In genomic region chr13:47013740-47014139, GRCm38 (mm10) we compare ENCODE assay signal across 7 mouse cellular contexts. TPM values are rescaled to one million over a fixed set of nuclear protein-coding genes. Genes with fewer than 3 reads are reported as not detected.
DNase-seq lines count a peak whose midpoint lies in the region; ATAC-seq and TF ChIP-seq lines count a peak whose summit lies in the region.

No protein-coding gene starts in this region.

- no peak overlapping the region for H3K9ac ChIP-seq in forebrain, embryonic 13.5 days
- no peak overlapping the region for H3K9ac ChIP-seq in limb, embryonic 11.5 days (ENCODE audit: low read length)
- no peak overlapping the region for H3K9ac ChIP-seq in neural tube, embryonic 15.5 days (replicated peaks)

- peak overlapping the region; percentile 97 for H3K4me2 ChIP-seq in forebrain, embryonic 13.5 days
- H3K4me2 ChIP-seq in limb, embryonic 11.5 days (ENCODE audit: low read depth, severe bottlenecking): peak overlapping the region; percentile 91; the same call in 1 of the 2 replicates
- peak overlapping the region; percentile 99 for H3K4me2 ChIP-seq in neural tube, embryonic 15.5 days

- peaks cover 8% of the 10 kb centered on the region for H3K27me3 ChIP-seq in forebrain, embryonic 13.5 days
- no peaks in the 10 kb centered on the region for H3K27me3 ChIP-seq in limb, embryonic 11.5 days (ENCODE audit: control insufficient read depth, insufficient read depth, low read length)
- H3K27me3 ChIP-seq in neural tube, embryonic 15.5 days (replicated peaks): no peaks in the 10 kb centered on the region

- peaks cover 10% of the 10 kb centered on the region for H3K4me1 ChIP-seq in lung, adult 2 months (ENCODE audit: control insufficient read depth, insufficient read depth, low read length)
- H3K4me1 ChIP-seq in forebrain, embryonic 13.5 days: peaks cover 9% of the 10 kb centered on the region
- H3K4me1 ChIP-seq in limb, embryonic 11.5 days (ENCODE audit: control insufficient read depth, insufficient read depth, low read length): 0 out of 2 replicates have a peak, but pooled peaks cover 2% of the 10 kb centered on the region
- peaks cover 17% of the 10 kb centered on the region for H3K4me1 ChIP-seq in neural tube, embryonic 15.5 days

- intact Hi-C loops in left cerebral cortex, postnatal 14 days (cut with DNase I): loop anchor here (2.0 kb wide), 1 partner anchor 85 kb away; the partner anchor contains the start of gene Kif13a

- TF ChIP-seq POLR2A in lung, adult 2 months (IDR thresholded peaks at IDR 0.05; ENCODE audit: borderline replicate concordance, extremely low read depth, low read depth, low read length): no peak

- ATAC-seq in forebrain, embryonic 13.5 days: no peak
- ATAC-seq in limb, embryonic 11.5 days (ENCODE audit: insufficient number of reproducible peaks, low FRiP score, low TSS enrichment, low read depth): no peak
- ATAC-seq in neural tube, embryonic 15.5 days (ENCODE audit: low FRiP score): no peak

- H3K9me3 ChIP-seq in forebrain, embryonic 13.5 days (replicated peaks): peaks cover 33% of the 10 kb centered on the region
- peaks cover 2% of the 10 kb centered on the region; the same call in 1 of the 2 replicates for H3K9me3 ChIP-seq in limb, embryonic 11.5 days (ENCODE audit: control insufficient read depth, low read length)
- peaks cover 25% of the 10 kb centered on the region for H3K9me3 ChIP-seq in neural tube, embryonic 15.5 days (replicated peaks)

- no peak overlapping the region for H3K27ac ChIP-seq in forebrain, embryonic 13.5 days
- H3K27ac ChIP-seq in limb, embryonic 11.5 days (replicated peaks; ENCODE audit: low read depth, low read length): no peak overlapping the region
- H3K27ac ChIP-seq in neural tube, embryonic 15.5 days (replicated peaks): no peak overlapping the region

- peak overlapping the region; percentile 66 for H3K4me3 ChIP-seq in lung, adult 2 months (replicated peaks; ENCODE audit: extremely low read depth, low read depth, low read length)
- H3K4me3 ChIP-seq in forebrain, embryonic 13.5 days: peak overlapping the region; percentile 56
- no peak overlapping the region for H3K4me3 ChIP-seq in limb, embryonic 11.5 days (ENCODE audit: low read depth, low read length)
- peak overlapping the region; percentile 59 for H3K4me3 ChIP-seq in neural tube, embryonic 15.5 days (replicated peaks)

- H3K36me3 ChIP-seq in forebrain, embryonic 13.5 days (ENCODE audit: poor library complexity, severe bottlenecking): peaks cover 16% of the 10 kb centered on the region
- no peaks in the 10 kb centered on the region for H3K36me3 ChIP-seq in limb, embryonic 11.5 days (ENCODE audit: control insufficient read depth, insufficient read depth, low read length)
- H3K36me3 ChIP-seq in neural tube, embryonic 15.5 days: peaks cover 11% of the 10 kb centered on the region; the same call in 1 of the 2 replicates

- 79% methylated on average over 10 of the region's 10 CpGs for WGBS in lung, adult 2 months
- WGBS in forebrain, embryonic 13.5 days: 66% methylated on average over 10 of the region's 10 CpGs
- WGBS in limb, embryonic 11.5 days: 56% methylated on average over 10 of the region's 10 CpGs
- WGBS in neural tube, embryonic 15.5 days: 66% methylated on average over 10 of the region's 10 CpGs

- no peak for TF ChIP-seq CTCF in lung, adult 2 months (IDR thresholded peaks at IDR 0.05; ENCODE audit: insufficient read depth, low read length)

- no peak for DNase-seq in lung, adult 2 months
- no peak for DNase-seq in lung, postnatal 10 days
- peak; percentile 24 for DNase-seq in limb, embryonic 11.5 days (ENCODE audit: low spot score)
- no peak for DNase-seq in ovary, postnatal 14 days (ENCODE audit: low spot score)
- DNase-seq in left cerebral cortex, postnatal 14 days (ENCODE audit: low spot score in 2 of 2): no peak

RNA-seq across cellular contexts. Expression of gene Nhlrc1, which starts 0.9 kb away (rescaled TPM):
- polyA plus RNA-seq in lung, adult 2 months (2012; rRNA removed): 4.4 and 5.8 TPM in 2 replicates
- 7.0 and 7.2 TPM in 2 replicates for polyA plus RNA-seq in forebrain, embryonic 13.5 days (2015; fragmentation: Nextera tagmentation; extraction: Ambion mirVana)
- polyA plus RNA-seq in limb, embryonic 11.5 days (2014; fragmentation: Nextera tagmentation; extraction: Ambion mirVana): 2.7 and 3.1 TPM in 2 replicates
- polyA plus RNA-seq in neural tube, embryonic 15.5 days (2015; fragmentation: Nextera tagmentation; extraction: Ambion mirVana): 13.3 and 16.7 TPM in 2 replicates
- total RNA-seq in left cerebral cortex, postnatal 14 days (2021): 10 to 100 TPM; 13.9 to 15.7 TPM

RNA-seq across cellular contexts. Expression of gene Kdm1b, which starts 29.6 kb away (rescaled TPM):
- 7.7 and 9.7 TPM in 2 replicates for polyA plus RNA-seq in lung, adult 2 months (2012; rRNA removed)
- 17.7 and 19.2 TPM in 2 replicates for polyA plus RNA-seq in forebrain, embryonic 13.5 days (2015; fragmentation: Nextera tagmentation; extraction: Ambion mirVana)
- polyA plus RNA-seq in limb, embryonic 11.5 days (2014; fragmentation: Nextera tagmentation; extraction: Ambion mirVana): 11.5 and 12.4 TPM in 2 replicates
- 13.6 and 15.4 TPM in 2 replicates for polyA plus RNA-seq in neural tube, embryonic 15.5 days (2015; fragmentation: Nextera tagmentation; extraction: Ambion mirVana)
- 10 to 100 TPM; 10.4 to 12.3 TPM for total RNA-seq in left cerebral cortex, postnatal 14 days (2021)

RNA-seq across cellular contexts. Expression of gene Tpmt, which starts 30.8 kb away (rescaled TPM):
- 1.0 and 2.3 TPM in 2 replicates for polyA plus RNA-seq in lung, adult 2 months (2012; rRNA removed)
- polyA plus RNA-seq in forebrain, embryonic 13.5 days (2015; fragmentation: Nextera tagmentation; extraction: Ambion mirVana): 29.5 and 30.6 TPM in 2 replicates
- 25.8 and 28.6 TPM in 2 replicates for polyA plus RNA-seq in limb, embryonic 11.5 days (2014; fragmentation: Nextera tagmentation; extraction: Ambion mirVana)
- 17.3 and 17.8 TPM in 2 replicates for polyA plus RNA-seq in neural tube, embryonic 15.5 days (2015; fragmentation: Nextera tagmentation; extraction: Ambion mirVana)
- 10 to 100 TPM in 1 of 2 experiments, 1 to 10 TPM in 1; 7.8 to 10.4 TPM for total RNA-seq in left cerebral cortex, postnatal 14 days (2021)
